Mouse (Mus musculus) thymus, adult 2 months (tissue): Measurements from ENCODE around the gene Ahdc1. TPM values are rescaled to one million over a fixed set of nuclear protein-coding genes. Genes with fewer than 3 reads are reported as not detected.

ENCODE experiments used
- DNase-seq: peaks from one replicate; pipeline ENCODE4 v3.0.0; 2021
- H3K27ac ChIP-seq: fragments of 200-500 bp; 2 replicates; pipeline ENCODE4 v1.5.1; 2012; ENCODE audit warnings: low read length, control low read depth; ENCODE audit not compliant: control insufficient read depth, insufficient read depth
- H3K27me3 ChIP-seq: fragments of 200-500 bp; 2 replicates; pipeline ENCODE4 v1.6.1; 2012; ENCODE audit warnings: mild to moderate bottlenecking, low read length, moderate library complexity, mixed read lengths; ENCODE audit not compliant: control insufficient read depth, insufficient read depth
- H3K36me3 ChIP-seq: fragments of 200-500 bp; 2 replicates; pipeline ENCODE4 v1.6.1; 2012; ENCODE audit warnings: mild to moderate bottlenecking, low read length, moderate library complexity; ENCODE audit not compliant: control insufficient read depth, insufficient read depth
- H3K4me1 ChIP-seq: fragments of 200-500 bp; replicated peaks from 2 replicates; pipeline ENCODE4 v1.6.1; 2012; ENCODE audit warnings: low read length; ENCODE audit not compliant: control insufficient read depth, insufficient read depth
- H3K4me3 ChIP-seq: fragments of 200-500 bp; 2 replicates; pipeline ENCODE4 v1.5.1; 2012; ENCODE audit warnings: mild to moderate bottlenecking, low read length, control low read depth, moderate library complexity; ENCODE audit not compliant: control insufficient read depth, insufficient read depth
- CTCF ChIP-seq: fragments of 200-500 bp; IDR thresholded peaks from 2 replicates; pipeline ENCODE4 v1.5.1; 2012; ENCODE audit warnings: mild to moderate bottlenecking, control low read depth, low read length, moderate library complexity, borderline replicate concordance; ENCODE audit not compliant: control insufficient read depth, poor library complexity, insufficient read depth; ENCODE audit errors: extremely low read depth
- POLR2A ChIP-seq: fragments of 200-500 bp; IDR thresholded peaks from 2 replicates; pipeline ENCODE4 v1.6.1; 2012; ENCODE audit warnings: mild to moderate bottlenecking, low read length, control low read depth, moderate library complexity; ENCODE audit not compliant: control insufficient read depth, poor library complexity, insufficient read depth; ENCODE audit errors: extremely low read depth
- WGBS: fragments of 180-500 bp; shearing (Covaris S2); methylation state at CpG from one replicate; pipeline ENCODE4 v1.1.7; 2018; 5-methylcytosine and 5-hydroxymethylcytosine counted together
- polyA plus RNA-seq: library from polyadenylated mRNA; depleted of rRNA; stranded (reverse); fragments of >200 nt; gene quantifications from 2 replicates; pipeline ENCODE4 v1.2.3, GENCODE M21; 2012

The Ahdc1 gene
- polyA plus RNA-seq, 1 experiment = 59.8 TPM

GRCm38 (mm10) chr4:133012776-133013265 is 1.8 kb downstream of the Ahdc1 start:
- Histone ChIP-seq H3K36me3 (no peaks in the 10 kb centered on the region), H3K27me3 (peaks cover 2% of the 10 kb centered on the region; the same call in 1 of the 2 replicates), H3K4me3 (peak overlapping the region; percentile 64), H3K27ac (peak overlapping the region; percentile 20; the same call in 1 of the 2 replicates), H3K4me1 (peaks cover 57% of the 10 kb centered on the region)
- WGBS = 1% methylated on average over 17 of the region's 17 CpGs
- TF ChIP-seq CTCF = no peak
- TF ChIP-seq POLR2A = no peak
- peak; percentile 48 for DNase-seq

GRCm38 (mm10) chr4:133013266-133013891 is 2.3 kb downstream of the Ahdc1 start:
- TF ChIP-seq CTCF (no peak), POLR2A (no peak)

GRCm38 (mm10) chr4:133014088-133014487 is 3.0 kb downstream of the Ahdc1 start:
- Histone ChIP-seq H3K4me1 (peaks cover 56% of the 10 kb centered on the region), H3K36me3 (no peaks in the 10 kb centered on the region), H3K27ac (no peak overlapping the region), H3K27me3 (peaks cover 2% of the 10 kb centered on the region; the same call in 1 of the 2 replicates), H3K4me3 (no peak overlapping the region)
- DNase-seq = no peak
- TF ChIP-seq CTCF (no peak), POLR2A (no peak)
- WGBS = 48% methylated on average over 5 of the region's 5 CpGs

More at GRCm38 (mm10) chr4:133013266-133013891, 2.3 kb downstream of the Ahdc1 start:
- Histone ChIP-seq H3K27me3 (peaks cover 2% of the 10 kb centered on the region; the same call in 1 of the 2 replicates), H3K27ac (no peak overlapping the region), H3K4me1 (peaks cover 56% of the 10 kb centered on the region), H3K4me3 (peak overlapping the region; percentile 64), H3K36me3 (no peaks in the 10 kb centered on the region)
- DNase-seq = peak; percentile 34
- WGBS = 23% methylated on average over 17 of the region's 18 CpGs

GRCm38 (mm10) chr4:133014896-133015709 is 4.0 kb downstream of the Ahdc1 start:
- H3K27ac ChIP-seq = no peak overlapping the region
- H3K4me1 ChIP-seq = peaks cover 56% of the 10 kb centered on the region
- no peak for DNase-seq
- no peak overlapping the region for H3K4me3 ChIP-seq
- peaks cover 2% of the 10 kb centered on the region; the same call in 1 of the 2 replicates for H3K27me3 ChIP-seq
- H3K36me3 ChIP-seq = no peaks in the 10 kb centered on the region
- 82% methylated on average over 10 of the region's 10 CpGs for WGBS
- TF ChIP-seq CTCF = no peak
- TF ChIP-seq POLR2A = no peak

- 80% methylated on average over 9 of the region's 9 CpGs for WGBS
- Histone ChIP-seq H3K36me3 (no peaks in the 10 kb centered on the region), H3K27ac (no peak overlapping the region), H3K27me3 (no peaks in the 10 kb centered on the region), H3K4me1 (peaks cover 51% of the 10 kb centered on the region), H3K4me3 (no peak overlapping the region)
- TF ChIP-seq CTCF (no peak), POLR2A (no peak)
- DNase-seq = no peak
Measured at GRCm38 (mm10) chr4:133015710-133016651, 4.9 kb downstream of the Ahdc1 start.

GRCm38 (mm10) chr4:133016677-133017415 is 5.8 kb downstream of the Ahdc1 start:
- TF ChIP-seq CTCF (no peak), POLR2A (no peak)
- H3K27me3 ChIP-seq = no peaks in the 10 kb centered on the region
- H3K27ac ChIP-seq = no peak overlapping the region
- WGBS = 91% methylated on average over 4 of the region's 4 CpGs
- H3K4me1 ChIP-seq = peaks cover 48% of the 10 kb centered on the region
- no peak for DNase-seq
- no peak overlapping the region for H3K4me3 ChIP-seq
- H3K36me3 ChIP-seq = no peaks in the 10 kb centered on the region
